Mouse (Mus musculus) lung, postnatal 10 days (tissue): Measurements from ENCODE around the gene Rassf6.

ENCODE experiments used
- DNase-seq: peaks from one replicate; pipeline ENCODE4 v3.0.0; 2021

Gene Rassf6

DNA sequence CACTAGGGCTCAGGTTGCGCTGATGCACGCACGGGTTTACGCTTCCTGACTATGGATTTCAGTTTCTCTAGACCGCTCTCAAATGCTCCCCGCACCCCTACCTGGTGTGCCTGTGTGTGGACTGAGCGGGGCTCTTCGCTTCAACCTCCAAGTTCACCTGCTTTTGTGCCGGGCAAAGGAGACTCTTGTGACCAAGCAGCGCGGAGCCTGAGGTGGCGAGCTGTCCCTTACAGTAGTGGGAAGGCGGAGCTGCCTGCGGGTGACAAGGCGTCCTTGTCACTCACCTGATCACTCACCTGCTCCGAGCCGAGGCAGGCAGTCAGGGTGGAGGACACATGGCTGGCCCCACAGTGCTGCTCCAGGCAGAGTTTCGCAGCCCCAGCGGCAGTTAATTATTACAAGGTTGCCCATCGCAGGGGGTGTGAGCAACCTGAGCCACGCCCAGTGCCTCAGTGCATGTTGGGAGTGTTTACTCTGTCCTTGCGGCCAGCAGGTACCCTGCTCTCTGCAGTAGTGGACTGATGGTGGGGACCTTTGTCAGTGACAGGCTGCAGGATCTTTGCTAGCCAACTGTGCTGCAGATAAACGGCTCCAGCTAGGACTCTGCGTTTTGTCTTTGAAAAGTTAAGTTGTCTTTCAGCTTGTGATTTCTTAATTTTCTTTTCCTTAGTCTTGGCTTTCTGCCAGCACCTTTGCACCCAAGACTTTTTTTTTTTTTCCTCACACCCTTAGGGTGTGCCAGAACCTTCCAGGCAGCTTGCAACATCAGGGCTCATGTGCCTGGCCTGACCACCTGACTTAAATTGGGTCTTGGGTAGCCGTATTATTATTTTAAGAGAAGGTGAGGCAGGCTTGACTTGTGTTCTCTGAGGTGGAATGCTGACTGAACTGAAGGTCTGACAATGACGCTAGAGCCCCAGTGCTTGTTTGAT, at the start of gene Rassf6:
Gene Rassf6, minus strand, starts transcription at position 372 of the 932 bp plus-strand sequence.
- peak; percentile 72 for DNase-seq

DNA sequence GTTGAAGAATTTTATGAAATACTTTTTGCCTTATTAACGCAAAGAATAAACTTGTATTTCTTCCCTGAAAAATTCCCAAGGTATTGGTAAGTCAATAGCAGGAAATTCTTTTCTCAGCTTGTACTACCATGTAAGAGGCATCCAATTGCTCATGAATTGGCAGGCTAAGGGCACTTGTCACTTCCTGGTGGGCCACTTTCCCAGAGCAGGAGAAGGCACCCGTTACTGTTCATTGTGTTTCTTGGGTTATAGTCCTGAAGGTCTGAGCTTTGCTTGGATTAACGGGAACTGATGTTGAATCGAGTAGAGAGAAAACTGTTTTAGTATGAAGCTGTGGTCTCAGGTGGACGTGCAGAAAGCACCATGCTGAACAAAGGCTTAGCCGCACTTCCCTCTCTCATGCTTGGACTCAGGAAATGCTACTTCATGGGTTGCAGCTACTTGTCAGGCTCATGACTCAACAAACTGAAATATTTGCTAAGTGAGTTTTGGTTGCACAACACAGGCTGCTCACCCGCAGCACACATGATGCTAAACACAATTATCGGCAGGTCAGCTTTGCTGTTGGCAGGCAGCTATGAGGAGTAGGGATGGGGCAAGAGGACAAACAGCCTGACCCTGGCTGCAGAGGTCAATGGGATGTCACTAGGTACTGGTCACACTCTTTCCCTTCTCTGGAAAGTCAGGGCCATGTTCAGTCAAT, 49.1 kb upstream of the Rassf6 start:
- DNase-seq: peak; percentile 54

DNA sequence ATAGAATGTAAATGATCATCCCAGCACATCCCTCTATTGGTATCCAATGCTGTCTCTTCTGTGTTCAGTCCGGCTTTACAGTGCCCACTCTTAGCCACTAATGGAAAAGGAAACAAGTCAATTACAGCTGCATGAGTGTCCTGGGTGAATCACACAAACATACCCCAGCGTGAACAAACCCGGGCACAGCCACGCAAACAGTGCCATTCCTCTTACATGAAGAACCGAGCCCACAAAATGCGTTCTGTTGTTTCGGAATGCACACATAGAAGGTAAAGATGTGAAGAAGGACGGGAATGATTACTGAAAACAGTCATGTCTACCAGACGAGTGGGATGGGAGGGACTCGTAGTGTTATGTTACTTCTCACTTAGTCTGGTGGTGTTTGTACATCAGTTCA, 47.5 kb upstream of the Rassf6 start:
- no peak for DNase-seq

DNA sequence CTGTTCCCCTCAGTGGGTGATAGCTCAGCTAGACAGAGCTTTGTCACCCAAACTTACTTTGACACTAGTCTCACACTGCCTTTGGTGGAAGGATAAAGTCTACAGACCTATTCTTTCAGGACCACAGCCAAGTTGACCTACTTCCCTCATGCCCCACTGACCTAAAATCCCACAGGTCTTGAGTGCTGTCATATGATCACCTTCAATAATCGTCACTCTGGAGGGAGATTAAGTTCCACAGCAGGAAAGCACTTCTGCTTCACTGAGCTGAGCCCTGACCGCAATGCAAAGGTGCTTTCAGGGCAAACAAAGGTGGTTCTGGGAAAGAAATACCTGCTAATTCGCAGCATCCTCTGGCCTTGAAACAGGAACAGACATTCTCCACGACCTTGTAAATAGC, 44.5 kb upstream of the Rassf6 start:
- DNase-seq: no peak

DNA sequence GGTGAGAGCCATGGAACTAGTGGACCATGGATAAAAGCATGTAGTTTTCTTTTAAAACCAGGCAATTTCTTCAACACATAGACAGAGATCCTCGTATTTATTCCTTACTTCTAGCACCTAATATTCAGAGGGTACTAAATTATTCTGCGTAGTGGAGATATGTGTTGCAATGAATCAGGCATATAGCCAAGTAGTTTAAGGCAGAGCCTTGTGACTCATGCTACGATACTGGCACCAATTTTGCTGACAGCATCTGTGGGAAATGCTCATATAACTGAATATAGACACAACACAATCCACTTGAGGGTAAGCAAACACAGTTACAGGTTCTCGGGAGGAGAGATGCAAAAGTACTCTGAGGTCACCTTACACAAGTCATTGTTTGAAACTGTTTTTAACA, 41.4 kb upstream of the Rassf6 start:
- DNase-seq: peak; percentile 6

DNA sequence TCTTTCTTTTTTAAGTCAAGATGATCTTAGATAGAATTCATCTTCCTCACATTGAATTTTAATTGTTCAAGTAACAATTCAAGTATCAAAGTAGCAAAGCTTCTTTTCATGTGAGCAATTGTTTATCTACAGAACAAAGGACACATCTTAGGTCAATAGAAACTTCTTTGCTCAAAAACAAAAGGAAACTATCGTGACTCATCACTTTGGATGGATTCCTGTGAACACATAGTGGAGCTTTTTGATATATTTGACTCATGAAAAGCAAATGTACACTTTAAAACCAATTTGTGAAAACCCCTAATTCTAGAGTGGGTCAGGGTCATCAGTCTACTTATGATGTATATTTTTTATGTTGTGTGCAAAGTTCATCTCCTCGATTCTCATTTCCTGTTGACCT, 37.1 kb upstream of the Rassf6 start:
- DNase-seq: no peak

DNA sequence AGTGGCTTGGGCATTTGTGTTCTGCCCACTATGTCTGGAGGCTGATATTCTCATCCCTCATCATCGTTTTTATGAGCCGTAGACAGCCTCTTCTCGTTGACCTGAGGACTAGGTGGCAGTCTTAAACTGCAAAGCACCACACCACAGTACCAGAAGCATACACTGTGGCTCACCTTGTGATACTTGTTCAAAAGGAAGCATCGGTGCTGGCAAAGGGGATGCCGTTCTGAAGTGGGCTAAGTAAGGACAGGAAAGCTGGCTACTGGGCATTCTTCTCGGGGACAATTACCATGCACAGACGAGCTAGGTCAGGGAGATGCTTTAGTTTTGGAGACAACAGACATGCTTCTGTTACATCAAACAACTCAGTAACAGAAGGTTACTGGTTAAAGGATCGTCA, 21.4 kb upstream of the Rassf6 start:
- no peak for DNase-seq

DNA sequence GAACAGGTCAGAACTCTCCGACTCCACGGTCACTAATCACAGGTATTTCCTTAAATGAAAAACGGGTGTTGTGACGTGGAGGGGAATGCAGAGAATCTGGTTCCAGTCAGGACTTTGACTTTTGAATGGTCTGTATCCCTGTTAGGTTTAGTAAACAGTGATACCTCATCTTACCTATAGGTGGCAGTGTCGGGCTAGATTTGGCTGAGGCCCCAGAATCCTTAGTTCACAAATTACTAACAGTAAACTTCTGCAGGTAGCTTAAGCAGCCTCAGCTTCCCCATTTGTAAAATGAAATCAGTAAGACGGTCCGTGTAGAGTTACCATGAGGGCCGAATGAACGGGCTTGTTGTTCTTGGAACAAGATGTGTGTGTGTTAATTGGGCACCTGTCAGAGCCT, 21.0 kb upstream of the Rassf6 start:
- peak; percentile 74 for DNase-seq

DNA sequence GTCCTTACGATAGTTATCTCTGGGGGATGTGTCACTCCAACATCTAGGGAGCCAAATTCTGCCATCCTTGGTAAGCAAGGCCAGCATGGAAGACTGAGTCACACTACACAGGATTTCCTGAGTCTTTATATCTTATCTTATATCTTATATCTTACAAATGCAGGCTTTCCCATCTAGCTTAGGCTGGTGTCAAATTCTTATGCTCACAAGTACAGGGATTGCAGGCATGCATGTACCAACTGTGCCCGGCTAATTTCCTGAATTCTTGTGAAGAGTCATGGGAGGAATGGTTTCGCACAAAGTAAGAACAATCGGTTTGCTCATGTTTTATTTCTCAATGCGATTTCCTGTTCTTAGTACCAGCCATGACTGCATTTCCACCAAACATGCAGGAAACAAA, 20.0 kb upstream of the Rassf6 start:
- no peak for DNase-seq

DNA sequence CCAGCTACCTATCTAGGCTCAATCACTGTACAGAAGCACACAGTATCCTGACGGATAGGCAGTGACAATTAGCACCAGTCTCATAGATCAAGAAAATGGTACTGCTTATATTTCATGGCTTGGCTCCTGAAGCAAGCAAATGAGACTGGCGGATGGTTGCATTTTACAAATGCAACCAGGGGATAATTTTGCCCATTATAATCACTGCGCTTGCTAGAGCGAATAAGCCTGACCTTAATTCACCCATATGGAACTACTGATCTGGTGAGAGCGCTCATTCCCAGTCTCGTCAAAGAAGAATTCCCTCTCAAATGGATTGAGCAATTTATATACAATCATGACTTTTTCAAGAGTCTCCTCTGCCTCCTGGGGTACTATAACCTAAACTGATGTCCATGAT, 16.2 kb upstream of the Rassf6 start:
- DNase-seq: no peak

DNA sequence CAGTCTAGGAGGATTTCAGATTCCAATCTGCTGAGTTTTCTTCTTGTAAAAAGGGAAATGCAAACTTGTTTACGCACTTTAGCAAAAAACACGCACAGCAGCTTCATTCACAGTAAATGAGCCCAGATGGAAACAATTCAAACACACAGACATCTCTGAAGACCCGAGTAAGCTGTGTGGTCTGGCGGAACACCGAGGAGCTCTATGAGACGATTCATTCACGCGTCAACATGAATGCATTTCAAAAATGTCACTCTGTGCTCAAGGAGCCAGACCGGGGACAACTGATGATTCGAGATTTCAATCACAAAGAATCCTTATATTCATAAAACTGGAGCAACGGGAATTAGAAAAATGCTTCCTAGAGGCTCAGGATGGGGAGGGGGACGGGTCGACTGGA, 15.4 kb upstream of the Rassf6 start:
- no peak for DNase-seq

DNA sequence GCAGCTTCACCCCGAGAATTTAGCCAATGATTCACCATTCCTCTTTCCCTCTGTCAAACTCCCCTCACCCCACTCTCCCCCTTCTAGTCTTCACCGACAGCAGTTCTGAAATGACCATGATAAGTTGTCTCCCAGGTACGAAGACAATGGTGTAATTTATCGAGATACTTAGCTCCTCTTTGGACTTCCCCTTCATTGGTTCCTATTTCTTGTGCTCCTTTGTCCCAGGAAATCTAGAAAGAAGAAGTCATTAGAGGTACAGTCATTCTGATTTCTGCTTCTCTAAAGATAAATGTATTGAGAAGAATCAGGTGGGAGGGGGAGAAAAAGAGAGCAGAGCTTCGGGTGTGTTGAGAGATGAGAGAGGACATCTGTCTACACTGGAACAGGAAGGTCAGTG, 14.3 kb upstream of the Rassf6 start:
- no peak for DNase-seq

DNA sequence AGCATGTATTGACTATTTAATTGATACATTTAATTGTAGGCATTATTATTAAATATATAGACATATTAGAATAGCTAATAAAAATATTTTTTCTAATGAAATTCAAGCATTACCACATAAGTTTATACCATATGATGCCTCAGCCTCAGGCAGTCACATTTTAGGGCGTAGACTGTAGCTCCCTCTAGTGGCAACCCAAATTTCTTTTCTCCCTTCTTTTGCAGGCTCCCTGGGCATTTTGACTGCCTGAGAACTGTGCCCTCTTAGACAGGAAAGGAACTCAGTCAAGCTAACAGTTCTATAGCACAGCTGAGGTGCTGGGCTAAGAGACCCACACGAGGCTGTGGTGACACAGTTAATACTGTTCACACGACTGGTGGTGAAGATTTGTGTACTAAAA, 12.3 kb upstream of the Rassf6 start:
- peak; percentile 78 for DNase-seq

DNA sequence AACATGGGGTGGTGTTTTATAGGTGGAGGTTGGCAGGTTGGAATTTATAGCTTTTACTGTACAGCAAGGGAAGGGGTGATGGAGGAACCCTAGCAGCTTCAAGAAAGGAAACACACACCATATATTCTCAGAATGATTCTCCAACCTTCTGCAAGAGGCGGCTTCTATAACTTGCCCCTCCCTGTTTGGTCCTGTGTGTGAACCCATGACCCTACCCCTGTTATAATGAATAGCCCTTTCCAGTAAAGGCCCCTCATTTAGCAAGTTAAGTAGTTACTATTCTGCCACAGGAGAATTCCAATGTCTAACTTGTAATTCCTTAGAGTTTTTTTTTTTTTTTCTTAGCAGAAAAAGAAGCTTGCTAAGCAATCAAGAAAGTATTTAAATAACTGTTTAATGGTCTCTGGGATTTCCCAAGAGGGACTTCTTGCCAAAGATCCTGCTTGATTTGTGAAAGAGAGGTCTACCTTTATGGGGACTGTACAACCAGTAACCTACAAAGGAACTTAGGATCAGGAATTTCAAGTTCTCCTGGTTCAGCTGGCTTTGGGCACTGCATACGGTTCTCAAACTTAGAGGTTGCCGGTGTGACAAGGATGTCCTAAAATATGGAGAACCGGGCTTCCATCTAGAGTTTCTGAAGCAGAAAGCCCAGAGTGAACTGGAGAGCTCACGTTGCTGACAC, 10.2 kb upstream of the Rassf6 start:
- DNase-seq: no peak

DNA sequence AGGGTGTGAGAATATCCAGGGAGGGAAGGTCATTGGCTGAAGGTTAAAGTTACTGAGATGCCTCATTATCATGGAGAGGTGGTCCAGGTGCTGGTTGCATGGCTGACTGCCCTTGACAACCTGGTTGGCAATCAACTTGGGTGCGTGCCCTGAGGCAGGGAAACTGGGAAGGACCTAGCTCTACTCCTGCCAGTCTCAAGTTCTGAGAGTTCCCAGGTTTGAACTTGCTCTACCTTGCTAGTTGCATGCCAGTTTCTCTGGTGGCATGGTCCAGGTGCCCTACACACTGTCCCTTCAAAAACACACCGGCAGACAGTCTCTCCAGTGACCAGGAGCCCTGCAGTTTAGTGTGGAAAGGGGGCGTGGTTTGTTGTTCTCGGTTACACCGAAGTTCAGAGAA, 7.0 kb upstream of the Rassf6 start:
- DNase-seq: no peak

DNA sequence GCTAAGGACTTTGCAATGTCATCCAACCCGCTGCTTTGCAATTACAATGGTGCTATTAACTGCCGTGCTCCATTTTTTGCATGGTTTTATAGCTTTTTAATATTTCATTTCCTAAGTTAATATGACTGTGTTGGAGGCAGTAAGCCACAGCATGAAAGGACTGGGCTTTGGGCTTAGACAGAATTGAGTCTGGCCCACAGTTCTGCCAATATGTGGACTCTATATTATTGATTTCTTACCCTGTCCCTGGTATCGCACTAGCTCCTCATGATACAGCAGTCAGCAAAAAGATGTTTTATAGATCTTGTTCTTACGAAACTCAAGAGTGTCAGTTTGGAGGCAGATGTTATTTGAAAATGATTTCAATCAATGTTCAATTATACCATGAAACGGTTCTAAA, 5.9 kb upstream of the Rassf6 start:
- DNase-seq: no peak

DNA sequence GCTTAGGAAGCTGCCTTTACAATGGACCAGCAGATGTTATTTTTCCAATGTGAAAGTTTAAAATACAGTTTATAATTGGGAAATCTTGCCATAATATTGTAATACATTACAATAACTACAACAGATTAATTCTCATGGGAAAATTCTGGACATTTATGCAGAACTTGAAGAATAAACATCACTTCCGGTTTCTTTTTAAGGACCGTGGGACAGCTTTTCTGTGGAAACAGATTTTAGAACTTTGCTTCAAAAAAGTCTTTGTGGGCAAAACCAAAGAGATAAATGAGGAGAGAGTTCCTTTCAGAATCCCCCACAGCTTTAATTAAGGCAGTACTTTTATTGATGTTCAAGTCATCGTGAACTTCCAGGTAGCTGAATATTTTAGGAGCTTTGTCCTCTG, 5.1 kb upstream of the Rassf6 start:
- no peak for DNase-seq

DNA sequence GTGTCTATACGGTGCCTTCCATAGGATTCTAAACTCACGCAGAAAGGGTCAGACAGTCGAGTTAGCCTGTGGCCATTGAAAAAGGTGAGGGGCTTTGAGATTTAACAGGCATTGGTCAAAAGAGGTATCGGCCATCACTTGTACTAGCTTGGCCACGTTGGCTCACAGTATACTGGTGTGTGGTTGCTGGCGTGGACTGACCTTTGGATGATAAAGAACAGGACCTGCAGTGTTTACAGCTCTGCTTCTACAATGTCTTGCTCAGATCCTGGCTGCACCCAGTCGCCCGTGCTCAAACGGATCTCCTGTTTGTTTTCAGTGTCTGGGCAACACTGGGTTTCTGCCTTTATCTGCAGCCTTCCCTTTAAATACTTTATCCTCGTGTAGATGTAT, 757 bp upstream of the Rassf6 start:
- DNase-seq: no peak

DNA sequence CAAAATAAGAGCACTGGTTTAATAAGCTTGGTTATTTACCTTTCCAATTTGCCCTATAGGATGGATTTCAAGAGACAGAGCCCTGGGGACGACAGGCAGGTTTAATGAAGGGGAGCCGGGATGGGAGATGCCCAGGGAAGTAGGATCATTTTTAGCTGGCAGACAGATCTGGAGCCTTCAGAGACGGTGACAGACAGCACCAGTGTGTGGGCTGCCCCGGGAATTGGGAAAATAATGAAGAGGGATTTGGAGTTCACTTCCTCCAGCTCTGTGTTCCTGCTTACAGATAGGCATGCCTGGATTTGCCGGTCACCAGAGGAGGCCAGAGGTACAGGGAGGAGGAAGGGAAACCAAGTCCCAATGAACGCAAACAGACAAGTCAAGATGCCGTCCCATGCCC, 5.6 kb downstream of the Rassf6 start:
- DNase-seq: no peak

DNA sequence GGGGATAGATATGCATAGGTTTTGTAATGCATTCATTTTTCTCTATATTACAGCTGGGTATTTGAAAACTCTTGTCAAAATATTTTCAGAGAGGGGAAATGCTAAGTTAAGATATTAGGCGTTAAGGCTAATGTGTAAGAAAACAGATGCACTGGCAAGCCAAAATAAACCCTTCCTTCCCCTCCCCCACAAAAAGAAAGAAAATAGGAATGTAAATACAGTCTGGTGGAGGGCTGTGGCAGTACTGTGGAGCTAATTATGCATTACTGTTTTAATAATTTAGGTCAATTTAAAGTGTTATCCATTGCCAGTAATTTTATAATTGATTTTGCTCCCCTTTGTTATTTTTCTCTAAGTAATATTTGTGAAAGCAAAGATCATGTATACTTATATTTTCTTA, 11.9 kb downstream of the Rassf6 start:
- no peak for DNase-seq

DNA sequence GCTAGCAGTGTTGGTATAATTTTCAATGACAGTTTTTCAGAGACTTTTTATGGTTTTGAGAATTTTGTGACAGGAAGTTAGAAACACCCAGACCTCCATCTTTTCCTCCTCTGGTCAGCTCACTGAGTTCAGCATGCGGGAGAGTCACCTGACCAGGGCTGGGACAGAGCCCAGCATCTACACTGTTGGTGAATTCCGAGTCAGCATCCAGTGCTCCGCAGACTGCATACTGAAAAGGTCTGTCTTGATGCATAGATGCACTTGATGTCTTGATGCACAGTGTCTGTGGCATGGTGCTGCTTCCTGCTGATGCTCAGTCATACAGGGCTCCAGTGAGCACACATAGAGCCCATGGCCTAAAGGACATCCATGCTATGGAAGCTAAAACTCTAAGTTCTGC, 12.4 kb downstream of the Rassf6 start:
- DNase-seq: no peak

DNA sequence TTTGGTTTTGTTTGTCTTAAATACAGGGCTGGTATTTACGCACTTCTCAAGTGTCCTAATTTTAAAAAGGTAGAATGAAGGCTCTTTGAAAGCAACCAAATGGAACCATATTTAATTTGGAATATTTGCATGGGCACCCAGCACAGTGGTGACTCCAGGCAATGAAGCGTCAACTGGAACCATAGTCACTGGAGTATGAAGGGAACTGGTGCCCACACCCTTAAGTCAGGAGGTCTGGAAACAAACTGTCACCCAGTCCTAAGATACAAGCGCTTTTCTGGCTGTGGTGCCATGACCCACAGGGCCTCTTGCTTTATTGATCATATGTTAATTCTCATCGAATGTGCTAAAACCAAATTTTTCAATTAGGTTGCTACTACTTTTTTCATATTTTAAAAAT, 13.0 kb downstream of the Rassf6 start:
- DNase-seq: no peak

DNA sequence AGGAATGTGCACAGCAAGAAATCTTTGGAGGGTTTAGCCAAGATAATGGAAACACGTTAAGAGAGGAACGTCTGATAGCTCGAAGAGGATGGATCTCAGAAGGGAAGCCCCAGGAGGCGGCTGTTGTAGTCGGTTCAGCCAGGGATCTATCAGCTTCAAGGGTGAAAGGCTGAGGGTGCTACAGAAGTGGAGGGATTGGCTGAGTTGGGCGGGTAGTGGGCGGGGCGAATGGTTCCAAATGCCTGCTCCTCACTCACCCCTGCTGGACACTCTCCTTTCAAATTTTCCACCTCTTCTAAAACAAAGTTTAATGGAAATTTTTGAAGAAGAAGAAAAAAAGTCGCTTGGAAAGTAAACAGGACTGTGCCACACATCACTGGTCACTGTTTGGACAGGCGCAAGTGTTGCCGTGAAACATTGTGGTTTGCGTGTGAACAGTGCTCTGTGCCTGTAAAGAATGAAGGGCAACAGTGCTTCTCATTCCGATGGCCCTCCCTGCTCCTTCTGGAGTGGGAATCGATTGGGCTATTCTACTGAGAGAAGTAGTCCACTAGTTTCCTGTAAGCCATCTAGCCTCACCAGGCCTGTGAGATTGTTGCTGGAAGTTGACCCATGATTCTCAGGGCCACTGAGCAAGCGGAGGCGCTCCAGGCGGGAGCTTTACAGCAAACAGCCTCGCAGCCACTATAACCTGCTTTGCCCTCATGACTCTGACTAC, 15.6 kb downstream of the Rassf6 start:
- no peak for DNase-seq
